Mouse (Mus musculus) erythroblast, embryonic 14.5 days (primary cell): ENCODE results near the gene Wnt3.

Experiments used
- GATA1 ChIP-seq: IDR thresholded peaks from 2 replicates; pipeline ENCODE4 v1.6.1; 2012; ENCODE audit warnings: low read length, inconsistent platforms, mixed read lengths
- TAL1 ChIP-seq: IDR thresholded peaks from 3 replicates; pipeline ENCODE4 v1.6.1; 2012; ENCODE audit warnings: low read length, inconsistent platforms, mixed read lengths

DNA sequence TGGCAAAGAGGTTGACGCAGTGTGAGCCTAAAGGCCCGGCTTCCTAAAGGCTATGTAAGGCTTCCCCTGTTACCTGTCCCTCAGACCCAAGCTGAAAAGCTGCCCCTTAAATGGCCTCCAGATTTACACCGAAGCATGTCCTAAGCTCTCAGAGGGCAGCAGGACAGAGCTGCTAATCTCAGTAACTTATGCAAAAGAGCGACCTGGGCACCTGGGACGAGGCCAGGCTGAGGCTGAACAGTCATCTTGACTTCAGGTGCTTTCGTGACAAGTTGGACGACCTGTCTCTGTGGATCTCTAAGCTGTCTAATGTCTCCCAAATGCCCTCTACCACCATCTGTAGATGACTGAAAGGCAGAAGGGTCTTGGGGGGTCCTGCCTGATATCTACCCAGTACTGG lies 41.6 kb upstream of the Wnt3 start:
- TF ChIP-seq GATA1 (no peak), TAL1 (no peak)
